Mouse (Mus musculus): ENCODE measurements around the gene Armc2.

DNA sequence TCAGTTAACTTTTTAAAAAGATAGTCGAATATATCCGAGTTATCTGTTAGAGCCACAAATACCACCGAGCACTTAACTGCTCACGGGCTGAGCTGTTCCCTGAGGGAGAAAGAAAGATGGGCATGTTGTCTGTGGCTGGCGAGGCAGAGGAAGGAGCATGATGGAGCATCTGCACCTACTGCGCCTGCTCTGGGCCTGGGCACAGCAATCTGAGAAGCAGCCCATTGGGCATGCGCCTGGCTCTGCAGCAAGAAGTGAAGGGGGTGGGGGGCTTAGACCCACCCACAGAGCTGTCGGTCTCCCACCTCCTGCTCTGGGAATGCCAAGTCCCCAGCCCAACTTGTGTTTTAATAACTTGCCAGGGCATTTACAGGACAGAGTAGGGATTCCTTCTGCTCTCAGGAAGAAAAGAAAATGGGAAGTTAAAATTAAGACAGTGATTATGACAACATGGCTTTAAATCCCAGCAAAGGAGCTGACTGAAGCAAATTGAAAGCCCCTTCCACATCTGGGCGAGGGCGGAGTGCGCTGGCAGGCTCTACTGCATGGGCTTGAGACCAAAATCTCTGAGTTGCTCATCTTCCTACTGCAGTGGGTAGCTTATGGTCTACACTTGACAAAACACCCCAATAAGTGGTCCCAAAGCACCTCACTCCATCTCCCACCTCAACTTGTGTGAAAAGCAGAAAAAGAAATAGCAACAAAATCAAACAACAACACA is 50.2 kb downstream of the Armc2 start:
- TF ChIP-seq ZC3H11A (IDR thresholded peaks at IDR 0.05; ENCODE audit: borderline replicate concordance, low read depth, low read length): no peak
- TF ChIP-seq MAFK (IDR thresholded peaks at IDR 0.05; ENCODE audit: insufficient read depth, low read depth, low read length): no peak
- TF ChIP-seq HCFC1 (IDR thresholded peaks at IDR 0.05; ENCODE audit: borderline replicate concordance, insufficient read depth, low read length): no peak
- no peak for TF ChIP-seq ZNF384 (IDR thresholded peaks at IDR 0.05; ENCODE audit: low read depth, low read length)
